Mouse (Mus musculus): ENCODE results near the gene Spaar.
A peak's percentile ranks its signal among the peaks of the same experiment; 100 is the strongest.

Spaar gene

GRCm38 (mm10) chr4:43729794-43730550, at the start of gene Spaar:
Gene Spaar (plus strand): TSS chr4:43730034.
- DNase-seq (ENCODE audit: low read depth, low spot score): no peak

DNA sequence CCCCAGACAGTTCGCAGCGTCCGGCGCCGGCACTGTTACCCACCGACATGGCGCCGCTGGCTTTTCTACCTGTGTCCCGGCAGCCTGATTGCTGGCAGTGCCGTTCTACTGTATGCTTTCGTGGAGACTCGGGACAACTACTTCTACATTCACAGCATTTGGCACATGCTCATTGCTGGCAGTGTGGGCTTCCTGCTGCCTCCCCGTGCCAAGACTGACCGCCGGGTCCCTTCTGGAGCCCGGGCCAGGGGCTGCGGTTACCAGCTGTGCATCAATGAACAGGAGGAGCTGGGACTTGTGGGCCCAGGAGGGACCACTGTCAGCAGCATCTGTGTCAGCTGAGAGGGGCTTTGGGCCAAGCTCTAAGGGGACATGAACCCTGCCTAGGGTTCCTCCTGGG, 39.8 kb upstream of the Spaar start:
- no peak for DNase-seq (ENCODE audit: low read depth, low spot score)

- DNase-seq (ENCODE audit: low read depth, low spot score): no peak
Observed at GRCm38 (mm10) chr4:43691026-43691425, 38.8 kb upstream of the Spaar start.

- DNase-seq (ENCODE audit: low read depth, low spot score): peak; percentile 23
Observed at GRCm38 (mm10) chr4:43693806-43694241, 36.0 kb upstream of the Spaar start.

GRCm38 (mm10) chr4:43694439-43695248, 35.2 kb upstream of the Spaar start:
- DNase-seq (ENCODE audit: low read depth, low spot score): no peak

GRCm38 (mm10) chr4:43695249-43695671, 34.6 kb upstream of the Spaar start:
- DNase-seq (ENCODE audit: low read depth, low spot score): peak; percentile 37

DNA sequence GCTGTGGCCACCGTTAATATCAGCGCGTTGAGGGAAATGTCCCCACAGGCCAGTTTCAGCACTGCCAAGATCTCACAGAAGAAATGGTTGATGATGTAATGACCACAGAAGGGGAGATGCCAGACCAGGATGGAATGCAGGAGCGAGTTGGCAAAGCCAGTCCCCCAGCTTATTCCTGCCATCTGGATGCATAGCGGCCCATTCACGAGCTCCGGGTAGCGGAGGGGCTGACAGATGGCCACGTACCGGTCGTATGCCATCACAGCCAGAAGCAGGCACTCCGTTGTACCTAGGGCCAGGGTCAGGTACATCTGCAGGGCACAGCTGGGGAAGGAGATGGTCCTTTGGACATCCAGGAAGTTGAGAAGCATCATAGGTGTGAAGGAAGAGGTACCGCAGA, 33.3 kb upstream of the Spaar start:
- DNase-seq (ENCODE audit: low read depth, low spot score): no peak

DNA sequence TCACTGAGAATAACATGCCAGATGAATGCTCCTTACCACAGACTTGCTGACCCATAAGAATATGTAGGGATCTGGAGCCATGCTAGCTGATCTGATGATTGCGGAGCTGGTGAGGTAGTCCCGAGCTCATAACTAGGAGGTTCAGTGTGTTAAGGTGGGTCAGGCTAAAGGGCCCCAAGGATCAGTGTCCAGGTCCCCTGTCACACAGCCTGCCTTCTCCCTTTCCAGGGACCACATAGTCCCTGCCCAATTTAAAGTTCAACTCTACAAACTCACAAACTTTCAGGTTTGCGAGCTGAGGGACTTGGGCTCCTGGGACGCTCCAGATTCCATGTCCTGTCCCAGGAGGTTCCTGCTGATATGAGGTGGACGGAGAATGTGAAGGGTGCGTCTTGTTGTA, 29.1 kb upstream of the Spaar start, which contains the start of gene Olfr70:
TSS of gene Olfr70 (minus strand) at position 101 of the 400 bp plus-strand sequence.
- DNase-seq (ENCODE audit: low read depth, low spot score): no peak

GRCm38 (mm10) chr4:43703439-43703838, 26.4 kb upstream of the Spaar start:
- DNase-seq (ENCODE audit: low read depth, low spot score): peak; percentile 83

DNA sequence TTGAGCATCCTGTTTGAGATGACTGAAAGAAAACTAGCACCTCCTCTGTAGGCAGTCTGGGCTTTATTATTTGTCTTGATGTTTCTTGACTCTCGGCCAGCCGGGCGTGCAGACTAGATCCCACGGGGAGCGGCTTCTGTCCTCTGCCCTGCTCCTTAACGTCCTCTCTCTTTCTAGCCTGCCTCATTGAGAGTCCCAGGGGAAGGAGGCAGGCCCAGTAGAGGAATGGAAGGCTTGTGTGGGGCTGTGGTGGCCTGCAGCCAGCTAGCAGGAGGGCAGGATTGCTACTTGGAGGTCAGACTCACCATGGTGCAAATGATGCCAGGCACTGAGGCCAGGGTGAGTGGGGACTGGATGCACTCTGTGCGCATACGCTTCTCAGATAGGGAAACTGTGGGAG, 26.0 kb upstream of the Spaar start:
- no peak for DNase-seq (ENCODE audit: low read depth, low spot score)

DNA sequence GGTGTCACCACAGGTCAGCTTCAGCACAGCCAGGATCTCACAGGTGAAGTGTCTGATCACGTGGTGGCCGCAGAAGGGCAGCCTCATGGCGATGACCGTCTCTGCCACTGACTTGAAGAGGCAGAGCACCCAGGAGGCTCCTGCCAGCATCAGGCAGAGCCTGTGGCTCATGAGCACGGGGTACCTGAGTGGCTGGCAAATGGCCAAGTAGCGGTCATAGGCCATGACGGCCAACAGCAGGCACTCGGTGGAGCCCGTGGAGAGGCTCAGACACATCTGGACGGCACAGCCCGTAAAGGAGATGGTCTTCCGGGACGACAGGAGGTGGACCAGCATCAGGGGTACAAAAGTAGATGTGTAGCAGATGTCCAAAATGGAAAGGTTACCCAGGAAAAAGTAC, 23.8 kb upstream of the Spaar start:
- DNase-seq (ENCODE audit: low read depth, low spot score): no peak

GRCm38 (mm10) chr4:43709869-43710268, 20.0 kb upstream of the Spaar start, which contains the start of gene Olfr71:
Gene Olfr71 (minus strand): TSS chr4:43710255.
- no peak for DNase-seq (ENCODE audit: low read depth, low spot score)

DNA sequence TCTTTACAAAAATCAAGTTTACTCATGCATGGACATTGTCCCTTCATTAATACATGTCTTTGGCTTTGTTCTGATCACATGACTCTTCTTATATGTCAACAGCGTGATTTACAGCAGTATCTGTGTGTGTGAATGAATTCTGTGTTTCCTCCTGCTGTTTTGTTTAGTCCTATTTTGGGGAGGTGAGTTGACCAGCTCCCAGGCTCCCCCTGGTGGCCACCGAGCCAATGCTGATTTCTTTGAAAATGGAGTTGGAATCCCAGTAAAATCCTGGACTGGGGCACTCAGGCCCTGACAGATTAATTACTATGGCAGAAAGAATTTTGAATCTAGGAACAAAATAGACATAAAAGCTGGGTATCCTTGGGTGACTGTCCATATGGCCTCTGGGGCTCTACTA, 18.0 kb upstream of the Spaar start:
- peak; percentile 76 for DNase-seq (ENCODE audit: low read depth, low spot score)

GRCm38 (mm10) chr4:43713652-43714219, 16.1 kb upstream of the Spaar start:
- DNase-seq (ENCODE audit: low read depth, low spot score): no peak

GRCm38 (mm10) chr4:43720491-43721228, 9.2 kb upstream of the Spaar start:
- peak; percentile 82 for DNase-seq (ENCODE audit: low read depth, low spot score)

GRCm38 (mm10) chr4:43722191-43722590, 7.6 kb upstream of the Spaar start:
- no peak for DNase-seq (ENCODE audit: low read depth, low spot score)

DNA sequence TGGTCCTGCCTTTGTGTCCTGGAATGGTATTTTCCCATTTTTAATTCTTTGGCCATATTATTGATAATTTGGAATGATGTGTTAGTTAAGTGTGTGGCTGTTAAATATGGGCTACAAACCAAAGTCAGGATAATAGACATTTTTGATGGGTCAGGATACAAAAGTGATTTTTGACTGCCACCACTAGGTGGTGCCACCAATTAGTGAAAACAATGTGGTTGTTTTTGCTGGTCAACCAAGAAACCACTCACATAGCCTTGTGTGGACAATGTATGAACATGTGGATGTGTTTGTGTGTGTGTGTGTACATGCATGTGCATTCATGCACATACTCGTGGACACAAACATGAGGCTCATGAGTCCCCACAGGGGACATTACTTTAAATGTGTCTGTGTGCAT, 5.1 kb upstream of the Spaar start:
- peak; percentile 68 for DNase-seq (ENCODE audit: low read depth, low spot score)

- DNase-seq (ENCODE audit: low read depth, low spot score): no peak
Observed at GRCm38 (mm10) chr4:43726228-43726993, 3.4 kb upstream of the Spaar start.

DNA sequence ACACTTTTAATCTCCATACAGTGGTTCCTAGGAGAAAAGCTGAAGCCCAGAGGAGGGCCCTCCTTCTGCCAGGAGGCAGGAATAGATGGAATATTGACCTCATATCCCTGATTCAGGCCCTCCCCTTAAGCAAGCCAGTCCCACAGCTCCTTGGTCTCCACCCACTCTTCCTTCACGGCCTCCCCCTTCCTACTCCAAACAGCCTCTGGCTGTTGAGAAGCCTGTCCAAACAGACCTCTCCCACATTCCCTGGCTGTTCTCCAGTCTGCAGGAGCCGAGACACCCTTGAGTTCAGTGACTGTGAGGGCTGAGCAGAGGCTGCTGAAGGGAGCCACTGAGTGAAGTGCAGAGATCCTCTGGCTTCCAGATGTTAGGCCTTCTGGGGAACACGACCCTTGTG, 2.8 kb upstream of the Spaar start, which contains the start of gene Hrct1:
TSS of gene Hrct1 (plus strand) at position 194 of the 400 bp plus-strand sequence.
- DNase-seq (ENCODE audit: low read depth, low spot score): peak; percentile 75

GRCm38 (mm10) chr4:43727718-43728575, 1.9 kb upstream of the Spaar start:
- DNase-seq (ENCODE audit: low read depth, low spot score): no peak

Data from ZHBTc4 (cell line).